Mouse (Mus musculus) kidney, adult 2 months (tissue): ENCODE measurements around the gene 9430097D07Rik.

Experiments used
- CTCF ChIP-seq: fragments of 200-500 bp; conservative IDR thresholded peaks from 2 replicates; pipeline ENCODE4 v1.5.1; 2011; ENCODE audit warnings: low read depth, mild to moderate bottlenecking, control low read depth, low read length, moderate library complexity, mixed read lengths; ENCODE audit not compliant: insufficient read depth, insufficient read length
- POLR2A ChIP-seq: fragments of 200-500 bp; IDR thresholded peaks from one replicate; pipeline ENCODE4 v1.6.1; 2011; ENCODE audit warnings: low read depth, low read length, control low read depth

DNA sequence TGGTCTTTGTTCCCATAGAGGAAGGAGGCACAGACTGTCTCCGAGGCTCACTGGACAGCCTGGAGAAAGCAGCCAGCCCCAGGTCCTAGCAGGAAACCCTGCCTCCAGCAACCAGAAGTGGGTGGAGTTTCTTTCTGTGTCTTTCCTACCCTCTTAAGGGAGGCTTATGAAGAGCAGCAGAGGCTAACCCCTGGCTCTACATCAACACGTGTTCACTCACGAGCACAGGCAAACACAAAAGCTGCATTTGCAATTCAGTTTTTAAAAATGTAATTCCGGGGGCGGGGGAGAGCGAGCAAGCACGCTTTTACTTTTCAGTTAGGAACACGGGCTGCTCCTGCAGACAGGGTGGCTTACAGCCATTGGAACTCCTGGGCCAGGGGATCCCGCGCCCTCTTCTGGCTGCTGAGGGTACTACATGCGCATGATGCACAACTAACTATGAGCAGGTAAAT lies 27.1 kb upstream of the 9430097D07Rik start:
- TF ChIP-seq CTCF (peak; percentile 94), POLR2A (no peak)
